In the genomic region with DNA sequence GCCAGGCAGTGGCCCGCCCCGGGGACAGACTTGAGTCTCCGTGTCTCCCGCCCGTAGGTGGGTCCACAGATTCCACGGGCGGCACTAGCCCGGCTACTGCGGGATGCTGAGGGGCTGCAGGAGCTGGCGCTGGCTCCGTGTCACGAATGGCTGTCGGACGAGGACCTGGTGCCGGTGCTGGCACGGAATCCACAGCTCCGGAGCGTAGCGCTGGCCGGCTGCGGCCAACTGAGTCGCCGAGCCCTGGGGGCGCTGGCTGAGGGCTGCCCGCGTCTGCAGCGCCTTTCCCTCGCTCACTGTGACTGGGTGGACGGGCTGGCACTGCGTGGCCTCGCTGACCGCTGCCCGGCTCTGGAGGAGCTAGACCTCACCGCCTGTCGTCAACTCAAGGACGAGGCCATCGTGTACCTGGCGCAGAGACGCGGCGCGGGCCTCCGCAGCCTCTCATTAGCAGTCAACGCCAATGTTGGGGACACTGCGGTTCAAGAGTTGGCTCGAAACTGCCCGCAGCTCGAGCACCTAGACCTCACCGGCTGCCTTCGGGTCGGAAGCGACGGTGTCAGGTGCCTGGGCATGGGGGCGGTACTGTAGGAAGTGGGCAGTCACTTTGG, we compare ENCODE assay signal across 8 mouse cellular contexts. TPM values are rescaled to one million over a fixed set of nuclear protein-coding genes. Genes with fewer than 3 reads are reported as not detected.
DNase-seq lines count a peak whose midpoint lies in the region; ATAC-seq and TF ChIP-seq lines count a peak whose summit lies in the region.

No protein-coding gene starts in this region.

- H3K9me3 ChIP-seq in embryonic facial prominence, embryonic 12.5 days = no peaks in the 10 kb centered on the region
- H3K9me3 ChIP-seq in intestine, embryonic 14.5 days (ENCODE audit: control insufficient read depth, low read length) = no peaks in the 10 kb centered on the region
- no peaks in the 10 kb centered on the region for H3K9me3 ChIP-seq in midbrain, embryonic 12.5 days

- peak; percentile 17; the same call in 1 of the 2 replicates for ATAC-seq in embryonic facial prominence, embryonic 12.5 days (ENCODE audit: insufficient number of reproducible peaks, insufficient read depth, low FRiP score, low TSS enrichment)
- ATAC-seq in intestine, embryonic 14.5 days (replicated peaks; ENCODE audit: low FRiP score, low TSS enrichment, low read depth) = peak; percentile 1
- ATAC-seq in midbrain, embryonic 12.5 days (ENCODE audit: low FRiP score, low read depth) = 0 out of 2 replicates have a peak, but pooled peaks have one; percentile 3

- peak overlapping the region; percentile 67 for H3K9ac ChIP-seq in embryonic facial prominence, embryonic 12.5 days
- peak overlapping the region; percentile 48 for H3K9ac ChIP-seq in intestine, embryonic 14.5 days (ENCODE audit: low read length)
- peak overlapping the region; percentile 76 for H3K9ac ChIP-seq in midbrain, embryonic 12.5 days (replicated peaks)

- no peaks in the 10 kb centered on the region for H3K79me3 ChIP-seq in C2C12 (ENCODE audit: low read depth)

- peaks cover 20% of the 10 kb centered on the region for H3K4me1 ChIP-seq in embryonic facial prominence, embryonic 12.5 days
- peaks cover 22% of the 10 kb centered on the region for H3K4me1 ChIP-seq in intestine, embryonic 14.5 days (replicated peaks; ENCODE audit: control insufficient read depth, insufficient read depth, low read length)
- peaks cover 52% of the 10 kb centered on the region for H3K4me1 ChIP-seq in midbrain, embryonic 12.5 days

- peak overlapping the region; percentile 76 for H3ac ChIP-seq in C2C12 (ENCODE audit: control insufficient read depth, insufficient read length, low read depth)

- no peaks in the 10 kb centered on the region for H3K36me3 ChIP-seq in C2C12 (ENCODE audit: control insufficient read depth, insufficient read depth)
- H3K36me3 ChIP-seq in embryonic facial prominence, embryonic 12.5 days = peaks cover 24% of the 10 kb centered on the region
- peaks cover 20% of the 10 kb centered on the region for H3K36me3 ChIP-seq in intestine, embryonic 14.5 days (ENCODE audit: control insufficient read depth, insufficient read depth, low read length)
- peaks cover 19% of the 10 kb centered on the region for H3K36me3 ChIP-seq in midbrain, embryonic 12.5 days

- peak overlapping the region; percentile 52 for H3K4me3 ChIP-seq in C2C12 (ENCODE audit: insufficient read depth, poor library complexity, severe bottlenecking)
- peak overlapping the region; percentile 67 for H3K4me3 ChIP-seq in embryonic facial prominence, embryonic 12.5 days
- peak overlapping the region; percentile 72 for H3K4me3 ChIP-seq in intestine, embryonic 14.5 days (ENCODE audit: low read depth, low read length)
- H3K4me3 ChIP-seq in midbrain, embryonic 12.5 days = peak overlapping the region; percentile 75

- peak overlapping the region; percentile 100 for H3K4me2 ChIP-seq in embryonic facial prominence, embryonic 12.5 days (replicated peaks)
- H3K4me2 ChIP-seq in intestine, embryonic 14.5 days (ENCODE audit: low read length) = peak overlapping the region; percentile 96
- peak overlapping the region; percentile 98 for H3K4me2 ChIP-seq in midbrain, embryonic 12.5 days (replicated peaks)

- H3K79me2 ChIP-seq in C2C12 (ENCODE audit: control insufficient read depth, insufficient read depth) = no peaks in the 10 kb centered on the region

- 2% methylated on average over 54 of the region's 54 CpGs for WGBS in embryonic facial prominence, embryonic 12.5 days
- 2% methylated on average over 54 of the region's 54 CpGs for WGBS in intestine, embryonic 14.5 days
- WGBS in midbrain, embryonic 12.5 days = 1% methylated on average over 53 of the region's 54 CpGs

- no peak for TF ChIP-seq CTCF in C2C12 (IDR thresholded peaks at IDR 0.05; ENCODE audit: control insufficient read depth, insufficient read depth, insufficient read length)

- H3K27me3 ChIP-seq in C2C12 (ENCODE audit: control insufficient read depth, insufficient read depth, insufficient read length) = peaks cover 18% of the 10 kb centered on the region
- peaks cover 29% of the 10 kb centered on the region for H3K27me3 ChIP-seq in embryonic facial prominence, embryonic 12.5 days
- peaks cover 27% of the 10 kb centered on the region for H3K27me3 ChIP-seq in intestine, embryonic 14.5 days (replicated peaks; ENCODE audit: control insufficient read depth, insufficient read depth, low read length)
- peaks cover 39% of the 10 kb centered on the region for H3K27me3 ChIP-seq in midbrain, embryonic 12.5 days

- peak; percentile 93 for DNase-seq in heart, adult 11 months
- no peak for DNase-seq in heart, adult 8-10 months (ENCODE audit: low spot score)
- DNase-seq in intestine, embryonic 14.5 days (ENCODE audit: low spot score) = no peak
- no peak for DNase-seq in layer of hippocampus, postnatal 25 days (ENCODE audit: extremely low spot score in 1 of 2, low spot score in 1 of 2)
- no peak for DNase-seq in adipocyte (ENCODE audit: low spot score)

- H3K27ac ChIP-seq in embryonic facial prominence, embryonic 12.5 days = peak overlapping the region; percentile 71
- H3K27ac ChIP-seq in intestine, embryonic 14.5 days (ENCODE audit: low read depth) = peak overlapping the region; percentile 82; the same call in 1 of the 2 replicates
- H3K27ac ChIP-seq in midbrain, embryonic 12.5 days (replicated peaks) = peak overlapping the region; percentile 96

TF ChIP-seq in C2C12, 6 proteins besides CTCF, POLR2A, EP300 and RAD21:
- TF ChIP-seq MYOG (IDR thresholded peaks at IDR 0.05; ENCODE audit: control insufficient read depth, extremely low read depth, insufficient read length) = no peak
- no peak for TF ChIP-seq CEBPB (IDR thresholded peaks at IDR 0.05; ENCODE audit: low read depth)
- TF ChIP-seq MAX (IDR thresholded peaks at IDR 0.05) = no peak
- no peak for TF ChIP-seq MYOD1 (IDR thresholded peaks at IDR 0.05; ENCODE audit: control insufficient read depth, insufficient read length, low read depth)
- no peak for TF ChIP-seq USF1 (IDR thresholded peaks at IDR 0.05; ENCODE audit: low read depth)
- TF ChIP-seq FOSL1 (IDR thresholded peaks at IDR 0.05; ENCODE audit: insufficient read depth, low read length, poor library complexity, severe bottlenecking) = no peak
TF ChIP-seq in C2C12: peak in this region for 0.

RNA-seq across cellular contexts. Expression of gene Fbxl15, which starts 1.2 kb away (rescaled TPM):
- total RNA-seq in heart, adult 8-10 months (2022) = 1 to 10 TPM; 4.0 to 6.4 (median 5.6) TPM
- polyA plus RNA-seq in C2C12 (2012; fragmentation: generic; extraction: Trizol) = 13.1 TPM
- polyA plus RNA-seq in embryonic facial prominence, embryonic 12.5 days (2016; fragmentation: Nextera tagmentation; extraction: Ambion mirVana) = 15.4 and 16.4 TPM in 2 replicates
- polyA plus RNA-seq in intestine, embryonic 14.5 days (2014; fragmentation: Nextera tagmentation; extraction: Ambion mirVana) = 17.5 and 17.7 TPM in 2 replicates
- polyA plus RNA-seq in midbrain, embryonic 12.5 days (2016; fragmentation: Nextera tagmentation; extraction: Ambion mirVana) = 27.6 and 32.6 TPM in 2 replicates
- 10 to 100 TPM; 29.0 to 32.8 TPM for total RNA-seq in layer of hippocampus, postnatal 25 days (2021)

RNA-seq across cellular contexts. Expression of gene Psd, which starts 2.2 kb away (rescaled TPM):
- under 1 TPM; 0.35 to 0.86 (median 0.53) TPM for total RNA-seq in heart, adult 8-10 months (2022)
- polyA plus RNA-seq in C2C12 (2012; fragmentation: generic; extraction: Trizol) = 11.8 TPM
- polyA plus RNA-seq in embryonic facial prominence, embryonic 12.5 days (2016; fragmentation: Nextera tagmentation; extraction: Ambion mirVana) = 6.9 and 8.1 TPM in 2 replicates
- 36.4 and 43.9 TPM in 2 replicates for polyA plus RNA-seq in intestine, embryonic 14.5 days (2014; fragmentation: Nextera tagmentation; extraction: Ambion mirVana)
- 31.4 and 31.9 TPM in 2 replicates for polyA plus RNA-seq in midbrain, embryonic 12.5 days (2016; fragmentation: Nextera tagmentation; extraction: Ambion mirVana)
- total RNA-seq in layer of hippocampus, postnatal 25 days (2021) = 100 to 1,000 TPM; 765 to 790 TPM

RNA-seq across cellular contexts. Expression of gene Cuedc2, which starts 9.4 kb away (rescaled TPM):
- 10 to 100 TPM; 76.5 to 91.0 (median 83.5) TPM for total RNA-seq in heart, adult 8-10 months (2022)
- polyA plus RNA-seq in C2C12 (2012; fragmentation: generic; extraction: Trizol) = 161 TPM
- polyA plus RNA-seq in embryonic facial prominence, embryonic 12.5 days (2016; fragmentation: Nextera tagmentation; extraction: Ambion mirVana) = 207 TPM in 2 replicates
- 154 and 176 TPM in 2 replicates for polyA plus RNA-seq in intestine, embryonic 14.5 days (2014; fragmentation: Nextera tagmentation; extraction: Ambion mirVana)
- 228 and 237 TPM in 2 replicates for polyA plus RNA-seq in midbrain, embryonic 12.5 days (2016; fragmentation: Nextera tagmentation; extraction: Ambion mirVana)
- total RNA-seq in layer of hippocampus, postnatal 25 days (2021) = 100 to 1,000 TPM; 164 to 189 TPM

RNA-seq across cellular contexts. Expression of gene Mfsd13a, which starts 11.8 kb away (rescaled TPM):
- 1 to 10 TPM; 3.7 to 4.5 (median 3.8) TPM for total RNA-seq in heart, adult 8-10 months (2022)
- polyA plus RNA-seq in C2C12 (2012; fragmentation: generic; extraction: Trizol) = 1.3 TPM
- 4.4 and 4.6 TPM in 2 replicates for polyA plus RNA-seq in embryonic facial prominence, embryonic 12.5 days (2016; fragmentation: Nextera tagmentation; extraction: Ambion mirVana)
- polyA plus RNA-seq in intestine, embryonic 14.5 days (2014; fragmentation: Nextera tagmentation; extraction: Ambion mirVana) = 12.3 and 12.7 TPM in 2 replicates
- 6.5 and 7.1 TPM in 2 replicates for polyA plus RNA-seq in midbrain, embryonic 12.5 days (2016; fragmentation: Nextera tagmentation; extraction: Ambion mirVana)
- total RNA-seq in layer of hippocampus, postnatal 25 days (2021) = 10 to 100 TPM; 29.9 to 31.4 TPM

RNA-seq across cellular contexts. Expression of gene 2310034G01Rik, which starts 21.0 kb away (rescaled TPM):
- under 1 TPM; 0.44 to 0.66 (median 0.48) TPM for total RNA-seq in heart, adult 8-10 months (2022)
- polyA plus RNA-seq in C2C12 (2012; fragmentation: generic; extraction: Trizol) = 0.92 TPM
- polyA plus RNA-seq in embryonic facial prominence, embryonic 12.5 days (2016; fragmentation: Nextera tagmentation; extraction: Ambion mirVana) = 2.2 and 2.3 TPM in 2 replicates
- polyA plus RNA-seq in intestine, embryonic 14.5 days (2014; fragmentation: Nextera tagmentation; extraction: Ambion mirVana) = 1.7 and 2.0 TPM in 2 replicates
- 1.4 TPM in 2 replicates for polyA plus RNA-seq in midbrain, embryonic 12.5 days (2016; fragmentation: Nextera tagmentation; extraction: Ambion mirVana)
- under 1 TPM; 0.76 to 0.89 TPM for total RNA-seq in layer of hippocampus, postnatal 25 days (2021)
